Mouse (Mus musculus) thymus, postnatal 14 days (tissue): Measurements from ENCODE around the gene Mrps34.
A peak's percentile ranks its signal among the peaks of the same experiment; 100 is the strongest.

Experiments used
- DNase-seq: peaks from one replicate; pipeline ENCODE4 v3.0.0; 2021

The Mrps34 gene

DNA sequence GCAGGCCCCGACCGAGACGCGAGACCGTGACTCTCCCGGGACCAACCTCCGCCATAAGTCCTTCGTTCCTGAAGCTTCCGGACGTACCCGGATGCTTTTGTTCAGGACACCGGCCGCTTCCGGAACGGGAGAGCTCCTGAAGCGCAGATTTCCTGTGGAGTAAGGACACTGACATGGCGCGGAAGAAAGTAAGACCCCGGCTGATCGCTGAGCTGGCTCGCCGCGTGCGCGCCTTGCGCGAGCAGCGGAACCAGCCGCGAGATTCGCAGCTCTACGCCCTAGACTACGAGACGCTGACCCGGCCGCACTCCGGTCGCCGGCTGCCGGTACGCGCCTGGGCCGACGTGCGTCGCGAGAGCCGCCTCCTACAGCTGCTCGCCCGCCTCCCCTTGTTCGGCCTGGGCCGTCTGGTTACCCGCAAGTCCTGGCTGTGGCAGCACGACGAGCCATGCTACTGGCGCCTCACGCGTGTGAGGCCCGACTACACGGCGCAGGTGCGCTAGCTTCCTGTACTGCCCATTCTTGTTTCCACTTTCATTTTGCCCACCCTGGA is at the start of gene Mrps34, which contains the start of gene Eme2:
Gene Mrps34, plus strand, starts transcription at position 122 of the 553 bp plus-strand sequence.
Gene Eme2, minus strand, starts transcription at position 93 of the 553 bp plus-strand sequence.
- DNase-seq: peak; percentile 78

DNA sequence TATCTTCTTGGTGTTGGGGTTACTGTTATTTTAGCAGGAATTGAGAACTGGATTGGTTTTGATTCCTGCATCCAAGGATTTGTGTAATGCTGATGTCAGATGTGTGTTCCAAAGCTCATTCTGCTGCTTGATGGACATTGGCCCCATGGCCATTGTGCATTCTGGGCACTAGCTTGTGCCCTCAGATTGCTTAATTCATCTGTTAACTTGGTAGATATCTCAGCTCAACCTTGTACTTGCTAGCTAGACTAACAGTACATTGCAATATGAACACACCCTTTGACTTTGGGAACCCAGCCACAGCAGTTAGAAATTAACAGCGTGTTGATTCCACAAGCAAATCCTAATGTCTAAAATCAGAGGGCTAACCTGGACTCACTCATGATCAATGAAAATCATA is 47.5 kb upstream of the Mrps34 start:
- no peak for DNase-seq

DNA sequence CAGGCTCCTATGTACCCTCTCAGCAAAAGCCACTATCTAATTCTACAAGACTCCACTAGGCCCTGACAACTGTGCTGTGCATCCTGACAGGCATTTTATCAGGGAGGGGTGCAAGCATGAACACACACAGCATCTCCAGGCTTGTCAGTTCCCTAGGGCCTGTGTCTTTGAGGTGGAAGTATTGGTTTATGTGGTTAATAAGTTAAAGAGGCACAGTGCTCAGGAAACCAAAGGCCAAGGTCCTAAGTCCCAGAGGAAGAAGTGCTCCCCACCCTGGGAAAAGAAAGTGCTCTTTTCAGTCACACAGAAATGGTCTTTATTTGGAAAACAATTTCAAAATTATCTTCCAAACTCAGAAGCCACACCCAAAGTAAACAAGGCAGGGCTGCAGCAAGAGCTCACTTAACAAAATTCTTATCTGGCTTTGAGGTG is 46.3 kb upstream of the Mrps34 start:
- no peak for DNase-seq

DNA sequence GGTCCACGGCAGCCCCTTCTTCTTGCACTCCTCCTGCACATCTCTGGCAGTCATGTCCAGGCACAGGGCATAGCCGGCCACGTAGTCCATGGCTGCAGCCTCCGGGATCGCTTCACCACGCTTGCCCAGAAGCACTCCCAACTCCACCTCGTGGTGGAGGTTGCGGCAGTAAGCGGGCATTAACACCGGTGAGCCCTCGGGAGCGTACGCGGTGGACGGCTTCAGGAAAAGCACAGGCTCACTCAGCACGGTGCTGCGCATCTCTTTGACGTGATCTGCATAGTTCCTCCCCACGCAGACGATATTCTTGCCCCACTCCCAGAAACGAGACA is 45.2 kb upstream of the Mrps34 start:
- DNase-seq: no peak

DNA sequence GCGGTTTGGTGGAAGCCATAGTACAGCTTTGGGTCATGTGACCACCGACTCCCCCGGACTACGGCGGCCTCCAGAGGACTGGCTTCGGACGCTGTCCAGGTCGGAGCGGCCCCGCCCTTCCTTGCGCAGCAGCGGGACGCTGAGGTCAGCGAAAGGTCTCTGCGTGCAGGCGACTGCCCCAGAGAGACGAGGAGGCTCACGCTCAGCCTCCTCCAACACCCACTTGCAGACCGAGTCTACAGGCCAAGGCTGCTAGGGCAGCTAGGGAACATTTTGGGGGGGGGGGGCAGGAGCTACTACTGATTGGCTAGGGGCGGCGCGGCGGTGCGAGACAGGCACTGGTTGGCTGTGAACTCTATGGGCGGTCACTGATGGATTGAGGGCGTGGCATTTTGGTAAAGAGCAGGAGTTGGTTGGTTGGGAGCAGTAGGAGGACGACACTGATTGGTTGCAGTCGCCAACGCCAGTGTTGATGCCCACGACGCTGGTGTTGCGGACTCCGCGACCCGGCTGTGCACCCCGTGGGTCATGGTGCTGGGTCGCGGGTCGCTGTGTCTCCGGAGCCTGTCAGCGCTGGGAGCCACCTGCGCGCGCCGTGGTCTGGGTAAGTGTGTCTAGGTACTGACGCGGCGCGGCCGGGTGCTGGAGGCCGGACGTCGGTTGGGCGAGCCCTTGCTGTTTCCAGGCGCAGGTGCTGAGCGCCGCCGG is 44.7 kb upstream of the Mrps34 start, which contains the start of gene Fahd1:
Gene Fahd1, minus strand, starts transcription at position 300 of the 708 bp plus-strand sequence.
- DNase-seq: peak; percentile 94

DNA sequence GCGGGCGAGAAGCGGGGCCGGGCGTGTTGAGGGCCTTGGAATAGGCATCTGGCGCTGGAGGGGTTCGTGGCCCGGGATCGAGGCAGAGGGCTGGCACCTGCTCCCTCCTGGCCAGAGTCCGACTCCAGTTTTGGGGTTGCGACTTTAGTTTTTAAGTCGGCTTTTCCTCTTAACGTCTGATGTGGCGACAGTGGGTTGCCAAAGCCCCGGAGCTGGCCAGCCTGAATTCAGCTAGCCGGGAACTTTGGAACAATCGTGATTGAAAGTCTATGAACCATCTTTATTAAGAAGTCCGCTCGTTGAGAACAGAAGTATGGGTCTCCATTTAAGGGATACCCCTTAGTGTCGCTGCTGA is 44.2 kb upstream of the Mrps34 start:
- DNase-seq: no peak

DNA sequence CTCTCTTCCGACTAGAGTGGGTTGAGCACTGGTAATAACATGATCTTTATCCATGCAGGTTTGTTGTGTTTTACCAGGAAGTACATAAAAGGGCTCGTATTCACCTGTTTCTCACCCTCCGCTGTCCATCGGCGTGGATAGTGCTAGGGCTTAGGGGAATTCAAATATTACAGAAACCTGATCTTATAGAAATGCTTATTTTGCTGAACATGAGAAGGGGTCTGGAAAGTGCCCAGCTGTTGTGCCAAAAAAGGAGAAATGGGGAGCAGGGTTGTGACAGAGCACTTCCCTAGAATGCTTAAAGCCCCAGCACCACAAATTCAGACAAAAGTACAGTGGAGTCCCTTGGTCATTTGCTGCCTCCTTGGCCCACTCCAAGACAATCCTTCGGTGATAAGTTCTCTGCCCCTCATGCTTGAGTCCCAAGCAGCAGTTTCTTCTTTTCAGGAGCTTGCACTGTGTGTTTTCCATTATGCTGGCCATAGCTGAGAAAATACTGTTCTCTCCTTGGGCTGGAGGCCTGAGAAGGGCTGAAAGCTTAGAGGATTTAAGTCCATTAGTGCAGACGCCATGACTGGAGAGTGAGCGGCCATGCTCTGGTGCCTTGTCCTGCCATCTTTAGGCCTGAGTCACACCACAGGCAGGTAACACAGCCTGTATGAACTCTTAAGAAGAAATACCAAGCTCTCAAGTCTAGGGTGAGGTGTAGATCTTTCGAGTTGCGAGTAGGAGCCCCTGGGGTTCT is 43.4 kb upstream of the Mrps34 start:
- DNase-seq: no peak

DNA sequence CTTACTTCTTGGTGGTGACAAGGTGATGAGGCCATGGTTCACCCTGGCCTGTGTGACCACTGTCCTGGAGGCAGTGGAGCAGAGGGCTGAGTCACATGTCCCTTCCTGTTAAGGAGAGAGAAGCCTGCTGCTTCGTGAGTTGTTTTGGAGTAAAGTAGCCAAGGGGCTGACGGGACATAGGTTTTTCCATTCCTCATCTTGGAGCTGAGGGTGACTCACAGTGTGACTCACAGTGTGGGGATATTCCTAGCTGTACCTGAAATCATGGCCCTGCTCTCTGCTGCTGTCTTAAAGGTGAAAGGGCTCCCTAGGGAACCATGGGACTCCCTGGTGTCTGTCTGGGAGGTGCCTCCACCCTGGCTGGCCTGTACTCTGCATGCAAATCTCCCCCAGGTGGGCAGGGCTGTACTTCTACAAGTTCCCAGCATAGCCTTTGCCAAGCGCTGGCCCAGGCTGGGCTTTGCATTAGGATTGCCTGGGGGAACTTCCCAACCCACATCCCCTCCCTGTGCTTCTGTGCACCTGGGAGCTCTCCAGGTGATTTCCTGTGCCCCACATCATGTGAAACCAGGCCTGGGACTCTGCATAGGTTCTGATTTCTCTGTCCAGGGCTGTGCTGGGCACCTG is 39.0 kb upstream of the Mrps34 start:
- no peak for DNase-seq

DNA sequence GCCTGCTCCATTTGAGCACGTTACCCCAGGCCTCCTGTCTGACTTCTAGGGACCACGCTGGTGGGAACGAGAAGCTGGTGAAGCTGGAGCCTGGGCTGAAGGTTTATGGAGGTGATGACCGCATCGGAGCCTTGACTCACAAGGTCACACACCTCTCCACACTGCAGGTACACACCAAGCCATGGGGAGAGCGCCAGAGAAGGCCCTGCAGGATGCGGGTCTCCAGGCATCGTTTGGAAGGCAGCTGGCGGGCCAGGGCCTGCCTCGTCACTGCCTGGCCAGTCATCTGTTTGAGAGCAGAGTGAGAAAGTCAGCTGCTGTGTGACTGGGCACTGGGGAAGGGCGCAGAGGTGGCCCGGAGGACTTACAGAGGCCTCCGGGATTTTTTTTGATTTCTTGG is 38.3 kb upstream of the Mrps34 start:
- DNase-seq: no peak

DNA sequence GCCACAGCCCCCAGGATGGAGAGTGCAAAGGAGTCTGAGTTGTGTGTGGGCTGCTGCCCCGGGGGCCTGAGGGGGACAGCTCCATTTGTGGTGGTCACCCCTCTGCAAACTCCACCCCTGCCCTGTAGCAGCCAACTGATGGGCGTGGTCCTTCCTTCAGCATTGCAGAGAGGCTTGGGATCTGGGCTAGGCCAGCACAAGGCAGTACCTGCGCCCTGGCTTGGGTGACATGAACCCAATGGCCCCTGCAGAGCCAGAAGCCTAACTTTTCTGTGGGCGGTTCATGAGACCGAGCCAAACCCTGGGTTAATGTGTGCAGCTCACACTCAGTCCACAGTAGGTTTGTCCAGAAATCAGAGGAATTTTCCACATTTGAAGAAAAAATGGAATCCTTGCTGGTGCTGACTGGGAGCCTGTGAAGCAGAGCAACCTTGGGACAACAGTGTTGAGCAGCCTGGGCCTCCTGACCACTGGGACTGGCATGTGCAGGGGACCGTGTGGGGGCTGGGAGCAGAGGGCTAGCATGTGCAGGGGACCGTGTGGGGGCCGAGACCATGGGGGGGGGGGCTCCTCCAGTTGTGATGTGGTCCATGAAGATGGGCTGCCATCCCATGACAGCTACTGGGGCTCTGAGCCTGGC is 37.0 kb upstream of the Mrps34 start:
- no peak for DNase-seq

DNA sequence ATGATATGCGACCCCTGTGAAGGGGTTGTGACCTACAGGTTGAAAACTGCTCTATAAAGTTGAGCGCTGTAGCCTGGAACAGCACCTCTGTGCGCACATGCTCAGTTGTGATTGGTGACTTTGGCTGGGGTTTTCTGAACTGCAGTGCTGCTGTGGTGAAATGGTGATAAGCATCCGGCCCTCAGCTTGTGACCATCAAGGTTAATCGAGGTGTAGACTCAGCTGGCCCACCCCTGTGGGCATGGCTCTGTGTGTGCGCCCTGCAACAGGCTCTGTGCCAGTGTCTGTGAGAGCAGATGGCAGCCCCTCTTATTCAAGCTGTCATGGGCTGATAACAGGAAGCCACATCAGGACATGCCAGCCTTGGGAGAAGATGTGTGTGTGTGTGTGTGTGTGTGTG is 35.9 kb upstream of the Mrps34 start:
- DNase-seq: no peak

DNA sequence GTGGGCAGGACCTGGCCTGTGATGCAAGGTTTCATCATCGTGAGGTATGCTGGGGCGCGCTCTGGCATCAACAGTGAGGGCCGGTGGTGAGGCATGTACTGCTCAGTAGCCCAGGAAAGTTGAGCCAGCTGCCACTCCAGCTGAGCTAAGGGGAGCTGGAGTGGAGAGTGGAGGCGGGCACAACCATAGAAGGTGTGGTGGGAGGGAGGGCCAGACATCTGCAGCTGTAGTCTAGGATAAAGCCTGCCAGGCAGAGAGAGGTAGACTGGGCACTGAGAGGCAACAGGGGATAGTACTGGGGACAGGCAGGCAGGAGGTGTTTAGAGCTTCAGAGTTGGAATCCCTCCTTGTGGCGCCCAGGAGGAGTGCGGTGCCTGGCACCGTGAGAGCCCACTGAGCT is 34.8 kb upstream of the Mrps34 start:
- DNase-seq: no peak

DNA sequence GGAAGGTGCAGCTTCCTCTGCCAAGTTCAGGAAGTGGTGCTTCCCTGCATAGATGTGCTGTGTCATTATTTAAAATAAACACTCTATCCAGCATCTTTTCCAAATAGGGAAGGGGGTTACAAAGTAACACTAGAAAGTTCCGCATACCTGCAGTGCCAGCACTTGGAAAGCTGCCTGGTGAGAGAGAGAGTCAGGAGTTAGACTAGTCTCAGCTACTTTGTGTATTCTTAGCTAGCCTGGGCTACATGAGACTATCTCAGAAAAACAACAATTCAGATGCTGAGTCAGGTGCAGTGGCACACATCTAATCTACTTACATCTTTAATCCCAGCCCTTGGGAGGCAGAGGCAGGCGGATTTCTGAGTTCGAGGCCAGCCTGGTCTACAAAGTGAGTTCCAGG is 33.1 kb upstream of the Mrps34 start:
- no peak for DNase-seq

DNA sequence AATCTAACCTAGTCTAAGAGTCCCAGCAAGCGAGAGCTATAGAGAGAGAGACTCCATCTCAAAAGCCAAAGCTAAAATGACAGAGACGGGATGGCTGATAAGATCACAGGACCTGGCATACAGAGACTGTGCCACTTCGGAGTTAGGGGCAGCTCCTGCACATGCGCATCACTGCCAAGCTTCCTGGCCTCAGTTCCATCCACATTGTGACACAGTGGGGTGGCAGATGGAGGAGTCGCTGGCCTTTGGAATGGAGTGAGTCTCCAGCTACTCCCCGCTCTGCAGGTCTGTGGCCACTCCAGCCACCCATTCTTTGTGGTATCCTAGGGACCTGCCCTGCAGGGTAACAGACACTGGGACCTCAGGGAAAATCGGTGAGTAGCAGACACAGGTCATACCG is 29.1 kb upstream of the Mrps34 start, which contains the start of gene Igfals:
Gene Igfals, plus strand, starts transcription at position 222 of the 400 bp plus-strand sequence.
- no peak for DNase-seq

DNA sequence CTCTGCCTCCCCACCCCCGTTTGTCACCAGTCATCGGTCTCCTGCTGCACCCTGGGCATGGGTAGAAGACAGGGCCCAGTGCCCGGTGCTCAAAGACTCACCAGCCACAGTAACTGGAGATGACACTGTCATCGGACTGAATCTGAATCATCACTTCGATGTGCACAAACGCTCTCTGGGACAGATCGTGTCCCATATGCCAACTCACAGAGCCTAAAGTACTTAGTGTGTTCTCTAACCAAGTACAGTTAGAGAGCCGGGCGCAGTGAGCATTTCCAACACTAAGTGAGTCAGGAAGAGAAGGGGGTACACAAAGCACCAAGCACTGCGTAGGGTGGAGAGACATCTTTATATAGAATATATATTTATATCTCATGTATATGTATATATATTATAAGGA is 27.0 kb upstream of the Mrps34 start:
- no peak for DNase-seq

DNA sequence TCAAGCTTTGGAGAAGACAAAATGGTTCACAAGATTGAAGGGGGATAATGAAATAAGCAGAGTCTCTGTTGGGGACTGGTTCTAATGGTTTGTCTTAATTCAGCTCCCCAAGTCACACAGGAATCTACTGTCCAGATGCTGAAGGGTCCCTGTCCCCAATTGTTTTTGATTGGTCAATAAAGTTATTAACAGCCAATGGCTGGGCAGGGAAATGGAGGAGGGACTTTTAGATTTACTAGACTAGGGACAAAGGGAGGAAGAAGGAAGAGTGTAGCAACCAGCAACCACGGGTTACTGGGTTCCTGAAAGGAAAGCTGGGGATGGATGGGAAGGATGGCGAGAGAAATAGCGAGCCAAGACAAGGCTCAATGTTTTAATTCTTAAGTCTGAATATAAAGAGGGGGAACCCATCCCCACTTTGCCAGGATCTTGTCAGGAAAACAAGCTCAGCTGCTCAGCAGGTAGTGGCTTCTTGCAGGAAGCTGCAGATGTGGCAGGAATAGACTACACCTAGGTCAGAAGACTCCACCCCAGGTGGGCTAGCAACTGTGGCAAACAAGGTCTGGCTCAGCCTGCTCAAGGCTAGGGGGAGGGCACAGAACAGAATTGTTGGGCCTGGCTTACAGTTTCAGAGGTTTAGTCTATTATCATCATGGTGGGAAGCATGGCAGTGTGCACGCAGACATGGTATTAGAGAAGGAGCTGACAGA is 21.1 kb upstream of the Mrps34 start:
- no peak for DNase-seq

DNA sequence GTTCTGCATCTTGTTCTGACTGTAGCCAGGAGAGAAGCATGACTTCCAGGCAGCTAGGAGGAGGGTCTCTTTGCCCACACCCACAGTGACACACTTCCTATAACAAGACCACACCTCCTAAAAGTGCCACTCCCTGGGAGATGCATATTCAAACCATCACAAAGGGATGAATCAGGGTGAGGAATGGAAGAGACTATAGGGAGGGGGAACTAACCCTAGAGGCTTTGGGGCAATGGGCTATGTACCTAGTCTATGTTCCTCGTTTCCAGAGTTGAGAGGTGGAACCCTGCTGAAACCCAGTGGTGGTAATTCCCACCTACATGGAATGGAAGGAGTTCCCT is 20.5 kb upstream of the Mrps34 start:
- DNase-seq: no peak

DNA sequence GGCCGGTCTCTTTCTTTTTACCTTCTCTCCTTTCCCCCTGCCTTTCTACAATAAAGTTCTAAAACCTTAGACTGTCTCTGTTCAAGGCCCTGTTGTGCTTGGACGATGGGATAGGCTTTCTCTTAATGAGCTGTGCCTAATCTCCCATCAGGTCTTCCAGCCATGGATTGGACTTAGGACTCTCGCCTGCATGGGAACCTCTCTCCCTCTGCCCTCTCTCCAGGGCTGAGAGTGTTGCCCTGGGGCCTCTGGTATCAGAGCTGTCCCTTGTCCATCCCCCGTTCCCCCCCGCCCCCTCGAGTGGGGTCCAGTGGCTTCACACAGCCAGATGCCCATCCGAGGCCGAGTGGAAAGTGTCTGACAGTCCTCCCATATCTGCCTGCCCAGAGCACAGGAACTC is 19.9 kb upstream of the Mrps34 start:
- no peak for DNase-seq

DNA sequence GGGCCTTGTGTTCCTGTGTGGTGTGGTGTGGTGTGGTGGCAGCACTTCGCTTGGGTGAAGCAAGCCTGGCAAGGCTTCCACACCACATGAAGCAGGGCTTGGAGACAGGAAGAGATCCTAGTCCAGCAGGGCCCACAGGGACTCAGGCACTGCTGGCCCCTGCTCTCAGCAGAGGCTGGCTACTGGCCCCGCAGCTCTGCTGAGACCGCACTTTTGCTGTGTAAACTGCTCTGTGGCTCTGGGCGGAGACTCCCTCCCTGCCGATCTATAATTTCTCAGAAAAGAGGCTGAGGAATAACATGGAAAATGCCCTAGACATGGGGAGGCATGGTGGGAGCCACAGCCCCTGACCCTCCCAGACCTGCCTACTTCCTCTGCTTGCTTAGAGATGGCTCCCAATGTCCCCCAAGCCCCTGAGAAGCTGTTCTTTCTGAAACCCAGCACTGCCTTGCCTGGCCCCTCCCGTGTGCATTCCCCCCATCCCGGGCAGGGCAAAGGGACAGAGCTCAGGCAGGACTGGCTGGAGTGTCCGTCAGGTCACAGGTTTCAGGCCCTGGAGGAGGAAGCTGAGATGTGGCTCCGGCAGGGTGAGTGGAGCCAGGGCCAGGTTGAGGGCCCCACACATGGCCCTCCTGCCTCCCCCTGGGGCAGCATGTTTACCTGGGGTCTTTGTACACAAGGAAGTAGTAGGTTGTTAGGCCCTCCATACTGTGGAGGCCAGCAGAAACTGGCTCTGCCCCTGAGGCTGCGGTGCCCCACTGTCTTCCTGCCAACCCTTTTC is 17.4 kb upstream of the Mrps34 start:
- no peak for DNase-seq

DNA sequence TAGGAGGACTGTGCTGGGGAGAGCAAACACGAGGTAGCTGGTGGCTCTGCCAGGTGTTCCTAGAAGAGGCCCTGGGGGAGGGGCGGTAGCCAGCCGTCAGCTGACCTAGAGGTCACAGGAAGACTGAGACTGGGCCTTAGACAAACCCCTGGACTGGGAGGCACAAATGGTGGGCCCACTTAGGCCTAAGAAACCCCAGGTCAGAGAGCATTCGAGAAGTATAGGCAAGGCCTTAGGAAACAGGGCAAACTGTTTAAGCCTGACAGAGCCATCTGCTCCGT is 16.9 kb upstream of the Mrps34 start:
- peak; percentile 68 for DNase-seq

DNA sequence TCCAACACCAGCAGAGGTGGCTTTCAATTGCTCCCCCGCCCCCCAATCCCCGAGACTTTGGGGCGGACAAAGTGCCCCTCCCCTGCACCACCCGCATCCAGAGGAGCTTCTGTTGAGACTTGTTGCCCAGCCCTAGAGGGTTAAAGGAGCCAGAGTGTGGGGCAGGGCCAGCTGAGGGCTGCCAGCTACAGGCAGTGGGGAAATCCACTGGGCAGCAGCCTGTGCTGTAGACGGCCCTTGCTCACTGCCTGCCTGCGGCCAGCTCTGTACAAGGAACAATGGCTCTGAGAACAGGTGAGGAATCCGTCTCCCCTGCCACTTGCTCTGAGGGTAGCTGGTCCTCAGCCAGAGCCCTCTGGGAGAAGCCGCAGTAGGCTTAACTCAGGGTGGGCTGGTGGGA is 16.4 kb upstream of the Mrps34 start:
- no peak for DNase-seq
